Mouse (Mus musculus): Measurements from ENCODE around the gene Gm12355. TPM values are rescaled to one million over a fixed set of nuclear protein-coding genes. Genes with fewer than 3 reads are reported as not detected.

Gene Gm12355
- total and polyA plus RNA-seq, 3 experiments, result 2.0 to 24.2 (median 3.0) TPM

DNA sequence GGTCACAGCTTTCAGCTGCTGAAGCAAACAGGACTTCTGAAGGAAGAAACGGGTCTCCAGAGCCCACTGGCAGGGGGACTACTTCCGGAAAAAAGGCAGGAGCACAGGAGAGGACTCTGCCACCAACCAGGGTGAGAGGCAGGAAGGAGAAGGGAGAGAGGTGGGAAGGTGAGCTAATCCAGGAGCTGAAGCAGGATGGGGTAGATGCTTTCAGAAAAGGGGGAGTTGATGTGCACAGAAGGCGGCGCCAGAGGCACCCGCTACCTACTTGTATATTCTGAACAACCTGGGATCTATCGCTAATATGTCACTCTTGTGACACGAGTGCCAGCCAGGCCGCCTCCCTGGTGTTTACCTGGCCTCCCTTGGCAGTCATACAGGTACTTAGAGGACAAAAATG lies 27.5 kb downstream of the Gm12355 start, which contains the start of gene Lrrc3c:
Gene Lrrc3c, plus strand, starts transcription at position 301 of the 400 bp plus-strand sequence.
- Histone ChIP-seq H3K4me3 (replicated peaks in 1 of 3; ENCODE audit: low read depth in 2 of 3, low read length in 2 of 3, poor library complexity in 1 of 3) (no peak within 1 kb of the TSS), H3K36me3 (replicated peaks in 1 of 2; ENCODE audit: control insufficient read depth in 1 of 2, insufficient read depth in 1 of 2, low read length in 1 of 2) (no peaks in the 10 kb centered on the region), H3K79me2 (replicated peaks; ENCODE audit: control insufficient read depth, extremely low read depth, insufficient read depth, poor library complexity, severe bottlenecking) (no peaks in the 10 kb centered on the region), H3K9ac (ENCODE audit: insufficient read depth, low read depth) (0 out of 2 replicates have a peak within 1 kb of the TSS, but pooled peaks have one; percentile 12), H3K27ac (ENCODE audit: insufficient read depth, low read depth) (no peak within 1 kb of the TSS), H3K4me2 (ENCODE audit: insufficient read depth, low read depth, poor library complexity, severe bottlenecking) (peak within 1 kb of the TSS; percentile 30; the same call in 1 of the 2 replicates), H3K4me1 (ENCODE audit: control insufficient read depth in 1 of 2, insufficient read depth in 2 of 2) (peaks cover 14 to 32% of the 10 kb centered on the region in 2 experiments), H3K9me3 (replicated peaks; ENCODE audit: low read length) (no peaks in the 10 kb centered on the region), H3K27me3 (replicated peaks) (peaks cover 50% of the 10 kb centered on the region)
- in situ Hi-C loops (cut with MboI; ENCODE audit: low pct_ligation_motif_present, low pct_unique_long_range_greater_than_20kb, low sequenced_read_pairs), result no loop called here
- no peak for TF ChIP-seq PAX5 (IDR thresholded peaks at IDR 0.05; ENCODE audit: low read length)
- TF ChIP-seq UBTF (IDR thresholded peaks at IDR 0.05; ENCODE audit: low read depth, low read length), result no peak
- no peak for TF ChIP-seq GABPA (IDR thresholded peaks at IDR 0.05; ENCODE audit: insufficient replicate concordance, low read depth, low read length)
- TF ChIP-seq MAZ (IDR thresholded peaks at IDR 0.05; ENCODE audit: low read depth, low read length), result no peak
- TF ChIP-seq NELFE (IDR thresholded peaks at IDR 0.05; ENCODE audit: low read depth, low read length), result no peak
- TF ChIP-seq JUND (conservative IDR thresholded peaks at IDR 0.05; ENCODE audit: low read depth, low read length), result no peak
- TF ChIP-seq HCFC1 (IDR thresholded peaks at IDR 0.05; ENCODE audit: low read depth, low read length), result no peak
- no peak for TF ChIP-seq POLR2A (IDR thresholded peaks at IDR 0.05; ENCODE audit: low read depth, low read length)
- DNase-seq (ENCODE audit: extremely low read depth), result no peak
- dilution Hi-C loops (cut with MboI; ENCODE audit: extremely low pct_ligation_motif_present, extremely low pct_unique_long_range_greater_than_20kb, low sequenced_read_pairs), result no loop called here

DNA sequence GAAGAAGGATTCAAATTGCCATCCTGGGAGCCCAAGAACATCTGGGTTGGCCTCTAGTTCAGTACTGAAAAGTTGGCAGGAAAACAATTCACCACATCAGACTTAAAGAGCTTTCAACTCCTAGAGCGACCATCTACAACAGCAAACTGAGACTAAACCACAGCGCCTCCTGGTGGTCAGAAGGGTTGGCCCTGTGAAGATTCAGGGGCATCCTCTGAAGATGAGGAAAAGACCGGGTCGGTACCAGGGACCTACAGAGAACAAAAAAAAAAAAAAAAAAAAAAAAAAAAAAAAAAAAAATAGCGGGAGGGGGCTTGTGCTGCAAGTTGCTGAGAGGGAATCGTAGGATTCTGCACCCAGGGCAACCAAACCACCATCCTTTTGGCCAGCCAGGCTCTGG lies 28.1 kb downstream of the Gm12355 start:
- no peaks in the 10 kb centered on the region for H3K9me3 ChIP-seq (replicated peaks; ENCODE audit: low read length)
- no peak overlapping the region for H3K27ac ChIP-seq (ENCODE audit: insufficient read depth, low read depth)
- in situ Hi-C loops (cut with MboI; ENCODE audit: low pct_ligation_motif_present, low pct_unique_long_range_greater_than_20kb, low sequenced_read_pairs), result no loop called here
- H3K9ac ChIP-seq (ENCODE audit: insufficient read depth, low read depth), result 0 out of 2 replicates have a peak overlapping the region, but pooled peaks have one; percentile 12
- no peak overlapping the region for H3K4me3 ChIP-seq (replicated peaks in 1 of 3; ENCODE audit: low read depth in 2 of 3, low read length in 2 of 3, poor library complexity in 1 of 3)
- peak overlapping the region; percentile 30; the same call in 1 of the 2 replicates for H3K4me2 ChIP-seq (ENCODE audit: insufficient read depth, low read depth, poor library complexity, severe bottlenecking)
- no peaks in the 10 kb centered on the region for H3K36me3 ChIP-seq (replicated peaks in 1 of 2; ENCODE audit: control insufficient read depth in 1 of 2, insufficient read depth in 1 of 2, low read length in 1 of 2)
- peak; percentile 94 for DNase-seq (ENCODE audit: extremely low read depth)
- H3K79me2 ChIP-seq (replicated peaks; ENCODE audit: control insufficient read depth, extremely low read depth, insufficient read depth, poor library complexity, severe bottlenecking), result no peaks in the 10 kb centered on the region
- dilution Hi-C loops (cut with MboI; ENCODE audit: extremely low pct_ligation_motif_present, extremely low pct_unique_long_range_greater_than_20kb, low sequenced_read_pairs), result no loop called here
- peaks cover 14 to 32% of the 10 kb centered on the region in 2 experiments for H3K4me1 ChIP-seq (ENCODE audit: control insufficient read depth in 1 of 2, insufficient read depth in 2 of 2)
- peaks cover 51% of the 10 kb centered on the region for H3K27me3 ChIP-seq (replicated peaks)
- TF ChIP-seq MAX (IDR thresholded peaks at IDR 0.05; ENCODE audit: low read length) (no peak), SMC3 (IDR thresholded peaks at IDR 0.05; ENCODE audit: low read depth, low read length) (peak; percentile 97), CTCF (conservative IDR thresholded peaks at IDR 0.05 in 1 of 2, IDR thresholded peaks at IDR 0.05 in 1 of 2; ENCODE audit: low read depth in 2 of 2, low read length in 2 of 2) (peak; percentile 91 to 98), GABPA (IDR thresholded peaks at IDR 0.05; ENCODE audit: insufficient replicate concordance, low read depth, low read length) (no peak), POLR2A (IDR thresholded peaks at IDR 0.05; ENCODE audit: low read depth, low read length) (no peak), TCF12 (IDR thresholded peaks at IDR 0.05; ENCODE audit: low read depth, low read length) (no peak), JUN (IDR thresholded peaks at IDR 0.05; ENCODE audit: insufficient read depth, low read depth, low read length) (no peak), USF2 (conservative IDR thresholded peaks at IDR 0.05; ENCODE audit: low read depth, low read length) (no peak), SIN3A (IDR thresholded peaks at IDR 0.05; ENCODE audit: low read length) (no peak), ZC3H11A (IDR thresholded peaks at IDR 0.05; ENCODE audit: low read depth, low read length) (peak; percentile 84), CHD1 (IDR thresholded peaks at IDR 0.05; ENCODE audit: low read depth, low read length) (no peak), RAD21 (IDR thresholded peaks at IDR 0.05; ENCODE audit: low read depth, low read length) (peak; percentile 85), MXI1 (IDR thresholded peaks at IDR 0.05; ENCODE audit: low read depth, low read length) (no peak), UBTF (IDR thresholded peaks at IDR 0.05; ENCODE audit: low read depth, low read length) (no peak), NELFE (IDR thresholded peaks at IDR 0.05; ENCODE audit: low read depth, low read length) (no peak; the same call in 1 of the 2 replicates), HCFC1 (IDR thresholded peaks at IDR 0.05; ENCODE audit: low read depth, low read length) (peak; percentile 58), BHLHE40 (IDR thresholded peaks at IDR 0.05; ENCODE audit: low read depth, low read length) (no peak), USF1 (IDR thresholded peaks at IDR 0.05; ENCODE audit: low read depth, low read length) (no peak), MAZ (IDR thresholded peaks at IDR 0.05; ENCODE audit: low read depth, low read length) (peak; percentile 61; the same call in 1 of the 2 replicates), NRF1 (IDR thresholded peaks at IDR 0.05; ENCODE audit: low read depth, low read length) (no peak), ZMIZ1 (IDR thresholded peaks at IDR 0.05; ENCODE audit: low read depth, low read length) (no peak), ELF1 (IDR thresholded peaks at IDR 0.05; ENCODE audit: low read depth, low read length) (peak; percentile 29; the same call in 1 of the 2 replicates), ZKSCAN1 (IDR thresholded peaks at IDR 0.05; ENCODE audit: borderline replicate concordance, low read depth, low read length) (no peak), MYC (IDR thresholded peaks at IDR 0.05; ENCODE audit: low read depth, low read length) (peak; percentile 33; the same call in 1 of the 2 replicates), PAX5 (IDR thresholded peaks at IDR 0.05; ENCODE audit: low read length) (no peak), TBP (conservative IDR thresholded peaks at IDR 0.05; ENCODE audit: low read depth, low read length) (no peak), KAT2A (IDR thresholded peaks at IDR 0.05; ENCODE audit: insufficient replicate concordance, low read length) (no peak), MAFK (IDR thresholded peaks at IDR 0.05; ENCODE audit: insufficient replicate concordance, low read length) (no peak), ZNF384 (IDR thresholded peaks at IDR 0.05; ENCODE audit: low read depth, low read length) (peak; percentile 83), E2F4 (IDR thresholded peaks at IDR 0.05; ENCODE audit: insufficient replicate concordance, low read depth, low read length) (no peak), JUND (conservative IDR thresholded peaks at IDR 0.05; ENCODE audit: low read depth, low read length) (no peak)

Measured in CH12.LX (cell line).